Mouse (Mus musculus) heart, postnatal 0 days (tissue): Measurements from ENCODE around the gene Pon2.

Source experiments
- CTCF ChIP-seq: IDR thresholded peaks from 2 replicates; pipeline ENCODE4 v1.5.1; 2016; ENCODE audit warnings: antibody characterized with exemption, control low read depth, low read depth
- EP300 ChIP-seq: IDR thresholded peaks from 2 replicates; pipeline ENCODE4 v1.6.1; 2016; ENCODE audit warnings: antibody characterized with exemption, low read depth

DNA sequence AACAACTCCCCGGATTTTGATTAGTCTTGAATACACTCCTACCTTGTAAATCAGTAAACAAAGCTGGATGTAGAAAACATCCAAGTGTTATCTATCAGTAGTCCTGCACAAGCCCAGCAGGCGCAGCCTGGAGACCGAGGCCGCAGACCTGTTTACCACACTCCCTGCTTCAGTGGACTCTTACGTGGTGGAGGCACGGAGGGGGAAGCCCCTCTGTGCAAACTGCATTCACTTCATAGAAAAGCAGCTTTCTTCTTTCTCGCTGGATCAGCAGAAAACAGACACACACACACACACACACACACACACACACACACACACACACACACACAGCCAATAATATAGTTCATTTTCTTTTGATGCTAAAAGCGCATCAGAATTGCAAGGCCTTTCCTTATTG lies 33.5 kb downstream of the Pon2 start:
- no peak for TF ChIP-seq CTCF
- TF ChIP-seq EP300: no peak
